Mouse (Mus musculus): ENCODE data around the gene Frmpd1.

Frmpd1 gene

DNA sequence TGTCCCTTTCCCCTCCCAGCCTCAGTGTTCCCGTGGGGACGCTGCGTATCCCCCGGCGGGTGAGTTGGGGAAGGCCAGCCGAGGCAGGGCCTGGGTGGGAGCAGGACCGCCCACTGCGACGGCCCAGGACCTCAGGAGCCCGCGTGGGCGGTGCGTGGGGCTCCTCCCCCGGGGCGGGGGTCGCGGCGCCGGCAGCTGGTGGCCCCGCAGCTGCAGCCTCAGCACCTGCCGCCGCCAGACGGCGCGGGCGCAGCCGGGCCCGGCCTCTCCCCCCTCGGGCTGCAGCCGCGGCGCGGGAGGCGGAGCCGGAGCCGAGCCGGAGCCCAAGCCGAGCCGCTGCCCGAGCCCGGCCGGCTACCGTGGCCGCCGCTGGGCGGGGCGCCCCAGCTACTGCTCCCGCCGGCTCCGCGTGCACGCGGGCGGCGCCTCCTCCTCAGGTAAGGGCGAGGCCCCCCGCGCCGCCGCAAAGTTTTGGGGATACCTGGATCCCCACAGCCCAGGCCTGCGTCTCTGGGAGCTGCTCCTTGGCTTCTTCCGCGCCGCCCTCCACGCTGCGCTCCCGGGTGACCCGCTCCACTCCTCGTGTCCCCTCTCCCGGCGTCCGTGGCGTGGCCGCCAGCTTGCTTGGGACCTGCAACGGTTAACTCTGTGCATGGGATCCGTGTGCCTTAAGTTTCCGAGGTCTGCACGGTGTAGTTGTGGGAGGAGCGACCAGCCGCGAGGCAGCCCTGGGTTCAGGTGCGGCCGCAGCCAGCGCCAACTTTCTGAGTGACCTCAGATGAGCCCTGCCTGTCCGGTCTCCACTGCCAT, at the start of gene Frmpd1:
Gene Frmpd1 (plus strand): TSS at position 355 of the 810 bp plus-strand sequence.
- peak; percentile 39 for DNase-seq (ENCODE audit: low spot score)

DNA sequence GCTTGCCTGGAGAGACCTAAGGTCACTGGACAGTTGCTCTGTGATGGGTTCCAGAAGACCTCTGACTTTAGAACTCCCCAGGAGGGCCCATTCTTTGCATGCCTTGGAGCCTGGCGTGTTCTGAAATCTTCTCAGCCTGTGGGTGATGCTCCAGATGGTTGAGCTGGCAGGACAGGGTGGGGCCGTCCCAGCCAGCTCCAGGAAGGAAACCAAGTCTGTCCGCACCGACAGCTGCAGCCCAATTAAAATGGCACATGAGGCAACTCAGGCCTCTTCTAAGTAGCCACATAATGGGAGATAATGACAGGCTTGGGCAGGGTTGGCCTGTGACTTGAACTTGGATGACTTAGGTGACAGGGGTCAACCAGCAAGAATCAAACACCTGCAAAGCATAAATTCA, 47.0 kb upstream of the Frmpd1 start:
- no peak for DNase-seq (ENCODE audit: low spot score)

DNA sequence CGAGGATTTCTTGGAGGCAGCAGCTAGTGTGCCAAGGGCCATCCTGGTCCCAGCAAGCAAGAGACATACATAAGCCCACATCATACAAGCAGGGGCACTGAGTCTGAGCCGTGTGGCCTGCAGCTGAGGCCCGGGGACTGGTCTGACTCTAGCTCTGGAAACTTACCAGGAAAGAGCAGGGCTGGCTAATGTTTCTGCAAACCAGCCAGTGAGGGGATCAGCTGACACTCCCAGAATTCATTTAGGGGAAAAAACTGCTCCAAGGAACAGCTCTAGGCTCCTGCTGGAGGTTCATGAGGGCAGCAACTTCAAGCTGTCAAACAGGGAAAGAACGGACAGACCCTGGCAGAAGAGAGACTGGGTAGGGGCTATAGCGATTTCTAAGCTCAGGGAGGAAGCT, 42.8 kb upstream of the Frmpd1 start:
- DNase-seq (ENCODE audit: low spot score): no peak

DNA sequence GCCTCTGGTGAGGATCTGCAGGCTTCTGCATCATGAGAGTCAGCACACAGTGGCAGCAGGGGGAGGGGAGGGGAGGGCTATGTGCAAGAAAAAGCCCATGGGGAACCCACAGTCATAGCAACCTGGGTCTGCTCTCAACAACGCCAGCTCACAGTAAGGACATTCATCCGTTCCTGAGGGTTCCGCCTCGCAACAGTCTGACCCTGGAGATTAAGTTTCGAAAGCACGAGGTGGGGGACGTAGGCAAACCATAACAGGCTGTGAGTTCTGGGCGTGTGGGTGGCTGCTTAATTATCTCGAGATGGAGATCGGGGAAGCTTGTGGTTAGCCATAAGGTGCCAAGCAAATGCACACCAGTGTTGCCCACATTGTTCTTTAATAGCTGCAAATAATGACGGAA, 42.3 kb upstream of the Frmpd1 start:
- DNase-seq (ENCODE audit: low spot score): peak; percentile 50

DNA sequence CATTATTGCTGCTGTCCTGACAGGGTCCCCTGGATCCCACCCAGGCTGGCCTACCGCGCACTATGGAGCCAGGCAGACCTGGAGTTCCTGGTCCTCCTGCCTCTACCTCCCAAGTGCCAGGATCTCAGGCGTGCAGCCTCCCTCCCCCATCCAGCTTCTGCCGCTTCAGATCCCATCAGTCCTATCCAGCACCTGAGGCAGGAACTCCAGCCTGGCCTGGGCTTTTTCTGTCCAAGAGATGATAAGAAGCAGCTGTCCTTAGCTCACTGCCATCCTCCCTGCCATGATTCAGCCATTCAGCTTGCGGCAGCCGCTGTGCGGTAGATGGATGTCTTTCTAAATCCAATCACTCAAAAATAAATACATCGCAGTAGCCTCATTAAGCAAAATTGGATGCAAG, 41.7 kb upstream of the Frmpd1 start:
- DNase-seq (ENCODE audit: low spot score): no peak

DNA sequence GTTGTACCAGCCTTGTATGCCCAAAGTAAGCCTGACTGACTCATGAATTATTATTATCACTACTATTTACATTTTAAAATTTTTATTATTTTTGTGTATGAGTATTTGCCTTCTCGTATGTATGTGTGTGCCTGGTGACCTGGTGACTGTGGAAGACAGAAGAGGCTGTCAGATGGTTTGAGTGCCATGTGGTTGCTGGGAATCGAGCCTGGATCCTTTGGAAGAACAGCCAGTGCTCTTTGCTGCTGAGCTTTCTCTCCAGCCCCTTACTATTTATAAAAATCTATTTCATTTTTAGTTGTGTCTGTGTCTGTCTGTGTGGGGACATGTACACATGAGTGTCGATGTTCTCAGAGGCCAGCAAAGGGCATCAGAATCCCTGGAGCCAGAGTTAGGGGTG, 28.2 kb upstream of the Frmpd1 start:
- peak; percentile 24 for DNase-seq (ENCODE audit: low spot score)

DNA sequence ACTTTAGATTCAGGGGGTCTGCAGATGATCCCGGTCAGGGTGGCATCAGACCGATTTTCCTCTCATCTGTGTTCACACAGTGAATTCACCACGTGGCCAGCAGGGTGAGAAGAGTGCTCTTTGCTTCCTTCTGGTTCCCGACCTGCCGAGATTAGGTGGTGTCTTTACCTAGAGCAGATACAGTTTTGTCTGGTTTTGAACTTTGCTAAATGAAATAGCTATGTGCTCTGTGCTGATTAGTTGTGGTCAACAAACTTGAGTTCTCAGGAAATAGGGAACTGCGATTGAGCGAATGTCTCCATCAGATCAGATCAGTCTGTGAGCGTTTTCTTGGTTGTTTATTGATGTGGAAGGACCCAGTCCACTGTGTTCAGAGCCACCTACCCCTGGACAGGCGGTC, 26.1 kb upstream of the Frmpd1 start:
- no peak for DNase-seq (ENCODE audit: low spot score)

DNA sequence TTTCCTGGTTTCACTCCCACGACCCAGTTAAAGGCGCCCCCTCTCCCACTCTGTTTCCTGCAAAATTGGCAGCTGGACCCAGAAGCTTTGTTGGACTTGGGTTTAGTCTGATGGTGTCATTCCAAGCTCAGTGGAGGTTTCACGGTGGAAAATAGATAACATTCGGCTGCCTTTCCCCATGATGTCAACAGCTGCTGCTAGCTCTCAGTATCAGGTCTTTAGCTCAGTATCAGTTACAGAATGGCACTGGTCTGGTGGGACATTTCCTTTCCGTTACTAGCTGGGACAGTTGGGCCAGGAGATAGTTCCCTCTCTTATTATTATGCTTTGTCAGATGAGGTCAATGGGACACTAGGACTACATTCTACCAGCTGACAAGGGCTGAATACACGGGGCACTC, 23.9 kb upstream of the Frmpd1 start:
- no peak for DNase-seq (ENCODE audit: low spot score)

DNA sequence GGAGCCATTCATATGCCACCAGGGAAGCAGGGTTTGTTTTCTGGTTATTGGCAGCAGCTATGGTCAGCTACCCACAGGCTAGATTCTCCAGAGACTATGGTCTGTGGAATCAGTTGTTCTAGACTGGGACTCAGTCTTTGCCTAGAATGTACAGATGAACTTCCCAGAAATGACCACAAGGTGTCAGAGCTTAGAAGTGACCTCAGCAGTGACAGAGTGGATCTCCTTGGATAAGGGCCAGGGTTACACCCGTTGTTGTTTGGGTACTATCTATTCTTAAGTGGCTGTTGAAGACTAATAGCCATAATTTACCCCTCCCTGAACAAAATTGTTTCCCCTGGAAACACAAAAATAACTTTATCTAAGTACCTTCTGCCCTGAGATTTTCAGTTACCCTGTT, 21.0 kb upstream of the Frmpd1 start:
- no peak for DNase-seq (ENCODE audit: low spot score)

DNA sequence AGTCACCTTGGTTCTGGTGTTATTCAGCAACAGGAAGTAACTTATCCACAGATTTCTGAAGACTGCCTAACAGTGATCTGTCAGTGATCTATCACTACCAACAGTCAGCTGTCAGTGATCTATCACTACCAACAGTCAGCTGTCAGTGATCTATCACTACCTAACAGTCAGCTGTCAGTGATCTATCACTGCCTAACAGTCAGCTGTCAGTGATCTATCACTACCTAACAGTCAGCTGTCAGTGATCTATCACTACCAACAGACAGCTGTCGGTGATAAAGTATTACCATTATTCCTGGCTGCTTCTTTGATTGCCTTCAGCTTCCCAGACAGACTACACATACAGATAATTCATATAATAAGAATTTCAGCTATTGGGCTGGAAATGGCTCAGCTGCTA, 19.2 kb upstream of the Frmpd1 start:
- DNase-seq (ENCODE audit: low spot score): no peak

DNA sequence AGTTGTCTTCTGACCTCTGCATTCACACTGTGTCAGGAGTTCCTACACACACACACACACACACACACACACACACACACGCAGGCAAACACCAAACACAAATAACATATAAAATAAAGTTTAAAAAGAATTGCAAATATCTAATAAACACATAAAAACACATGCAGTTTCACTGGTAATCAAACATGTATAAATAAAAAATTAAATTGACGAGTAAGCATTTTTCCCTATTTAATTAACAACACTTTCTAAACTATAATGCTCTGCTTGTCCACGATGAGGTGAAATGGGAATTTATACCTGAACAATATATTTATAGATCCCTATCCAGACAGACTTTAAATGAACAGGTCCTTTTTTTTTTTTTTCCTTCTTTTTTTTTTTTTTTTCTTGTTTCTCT, 18.7 kb upstream of the Frmpd1 start:
- no peak for DNase-seq (ENCODE audit: low spot score)

DNA sequence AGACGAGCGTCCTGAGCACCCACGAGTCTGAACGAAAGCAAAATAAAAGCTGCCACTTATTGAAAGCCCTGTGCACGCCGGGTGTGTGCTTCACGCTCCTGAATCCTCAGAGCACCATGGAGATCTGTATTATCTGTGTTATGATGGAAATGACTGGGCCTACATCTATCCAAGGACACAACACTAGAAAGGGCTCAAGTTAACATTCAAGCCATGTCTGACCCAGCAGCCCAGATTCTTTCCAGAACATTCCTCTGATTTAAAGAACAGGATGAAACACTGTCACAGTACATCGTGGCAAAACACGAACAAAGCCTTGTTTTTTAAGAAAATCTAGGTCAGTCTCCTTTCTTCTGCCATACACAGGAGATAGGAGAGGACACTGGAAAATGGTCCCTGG, 13.3 kb upstream of the Frmpd1 start:
- no peak for DNase-seq (ENCODE audit: low spot score)

DNA sequence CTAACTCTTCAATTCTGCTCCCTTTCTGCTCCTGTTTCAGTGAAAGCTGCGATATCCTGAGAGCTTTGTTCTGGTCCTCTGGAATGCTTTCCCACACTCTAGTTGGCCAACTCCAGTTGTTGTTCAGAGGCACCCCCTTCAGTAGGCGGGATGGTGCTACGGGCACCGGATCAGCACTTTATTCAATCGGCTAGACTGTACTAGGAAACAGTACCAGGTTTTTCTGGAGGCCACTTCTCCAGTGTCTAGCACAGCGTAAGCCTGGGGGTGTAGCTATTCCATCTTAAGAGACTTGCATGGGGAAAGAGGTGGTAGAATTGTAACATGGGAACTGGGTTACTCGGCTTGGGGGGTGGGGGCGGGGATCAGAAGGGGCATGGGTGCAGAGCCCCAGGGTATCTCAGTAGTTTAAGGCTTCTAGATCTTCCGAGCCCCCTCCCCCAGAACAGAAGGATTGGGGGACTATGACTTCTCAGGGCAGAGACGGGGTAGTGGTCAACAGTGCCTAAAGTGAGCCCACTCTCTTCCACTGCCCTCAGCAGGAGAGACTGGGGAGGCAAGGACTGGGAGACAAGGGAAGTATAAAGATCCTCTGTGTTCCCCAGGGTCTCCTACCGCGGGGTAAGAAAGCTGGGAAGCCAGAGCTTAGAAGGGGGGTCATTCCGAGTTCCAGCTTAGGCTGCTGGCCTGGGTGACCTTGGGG, 706 bp upstream of the Frmpd1 start:
- DNase-seq (ENCODE audit: low spot score): no peak

DNA sequence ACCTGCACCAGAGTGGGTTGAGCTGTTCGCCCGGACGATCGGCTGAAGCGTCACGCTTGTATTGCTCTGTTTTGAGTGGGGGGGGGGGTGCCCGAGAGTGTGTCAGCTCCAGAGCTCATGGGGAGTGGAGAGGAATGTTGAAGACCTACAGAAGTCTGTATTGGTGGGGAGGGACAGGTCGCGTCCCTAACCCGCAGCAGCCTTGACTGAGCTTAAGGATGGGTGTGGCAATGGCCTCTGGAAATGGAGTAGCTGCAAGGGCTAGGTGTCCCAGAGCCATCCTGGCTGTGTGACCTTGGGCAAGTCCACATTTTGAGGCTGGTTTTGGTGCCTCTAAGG, 625 bp downstream of the Frmpd1 start:
- no peak for DNase-seq (ENCODE audit: low spot score)

DNA sequence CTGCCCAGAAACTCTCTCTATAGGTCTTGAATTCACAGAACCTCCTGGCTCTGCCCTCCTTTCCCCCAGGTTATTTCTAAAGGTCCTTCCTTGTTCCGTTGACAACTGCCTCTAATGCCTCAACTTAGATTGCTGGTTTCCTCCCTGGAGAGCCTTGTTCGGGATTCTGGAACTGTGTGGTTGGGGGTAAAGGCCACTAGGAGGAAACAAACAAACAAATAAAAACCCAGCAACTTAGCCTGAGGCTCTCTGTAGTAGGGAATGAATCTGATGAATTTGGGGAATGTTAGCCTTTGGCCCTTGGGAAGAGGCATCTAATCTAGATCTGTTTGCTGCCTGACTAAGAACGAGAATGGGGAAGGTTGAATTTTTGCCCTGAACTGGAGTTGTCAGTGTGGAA, 13.6 kb downstream of the Frmpd1 start:
- DNase-seq (ENCODE audit: low spot score): no peak

DNA sequence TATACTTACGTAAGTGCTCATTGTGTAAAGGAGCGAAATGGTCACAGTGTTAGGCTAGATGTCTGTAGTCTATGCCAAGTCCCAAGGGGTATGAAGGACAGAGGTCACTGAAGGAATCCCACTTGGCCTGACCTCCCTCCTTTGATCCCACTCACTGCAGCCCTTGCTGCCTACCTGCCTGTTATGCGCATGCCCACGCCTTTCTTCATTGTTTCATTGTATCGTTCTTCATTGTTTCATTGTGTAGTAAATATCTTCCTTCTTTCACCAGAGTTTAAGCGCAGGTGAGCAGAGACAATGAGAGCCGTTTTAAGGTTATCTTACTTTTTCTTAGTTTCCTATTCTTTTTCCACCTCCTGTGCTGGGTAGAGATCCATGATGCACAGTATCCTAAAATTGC, 18.6 kb downstream of the Frmpd1 start:
- DNase-seq (ENCODE audit: low spot score): no peak

DNA sequence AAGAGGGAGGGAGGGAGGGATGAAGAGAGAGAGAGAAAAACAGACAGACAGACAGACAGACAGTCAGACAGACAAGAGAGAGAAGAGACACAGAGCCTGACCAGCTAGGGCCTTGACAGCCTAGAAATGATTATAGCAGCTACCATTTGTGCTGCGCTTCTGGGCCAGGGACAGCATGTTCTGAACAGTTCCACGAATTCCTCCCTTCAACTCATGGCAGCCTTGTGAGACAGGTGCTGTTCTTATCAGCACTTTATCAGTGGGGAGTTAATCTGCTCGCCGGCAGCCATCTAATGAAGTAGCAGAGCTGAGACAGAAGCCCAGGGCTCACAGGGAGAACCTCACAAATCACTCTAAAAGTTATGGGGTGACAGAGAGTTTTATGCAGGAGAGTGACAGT, 22.8 kb downstream of the Frmpd1 start:
- no peak for DNase-seq (ENCODE audit: low spot score)

DNA sequence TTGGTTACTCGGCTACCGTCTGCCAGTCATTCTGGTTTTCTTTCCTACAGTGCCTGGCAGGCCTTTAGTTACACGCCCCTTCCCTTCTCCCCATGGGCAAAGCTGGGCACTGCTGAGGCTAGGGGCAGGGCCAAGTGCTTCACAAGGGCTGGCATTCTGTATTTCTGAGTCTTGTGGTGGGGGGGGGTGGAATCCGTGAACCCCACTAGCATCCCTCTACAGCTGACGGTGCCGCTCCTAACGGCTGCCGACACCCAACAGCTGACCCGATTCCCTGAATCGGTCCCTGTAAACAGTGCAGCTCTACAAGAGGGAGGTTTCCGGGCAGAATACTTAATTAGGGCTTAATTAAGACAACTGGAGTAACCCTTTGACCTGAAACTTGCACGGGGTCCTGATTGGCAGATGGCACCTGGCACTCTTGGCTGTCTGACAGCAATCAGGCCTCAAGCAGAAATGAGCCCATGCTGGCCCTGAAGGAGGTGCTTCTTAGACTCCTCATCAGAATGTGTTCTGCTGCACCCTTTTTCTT, 24.2 kb downstream of the Frmpd1 start:
- DNase-seq (ENCODE audit: low spot score): peak; percentile 32

DNA sequence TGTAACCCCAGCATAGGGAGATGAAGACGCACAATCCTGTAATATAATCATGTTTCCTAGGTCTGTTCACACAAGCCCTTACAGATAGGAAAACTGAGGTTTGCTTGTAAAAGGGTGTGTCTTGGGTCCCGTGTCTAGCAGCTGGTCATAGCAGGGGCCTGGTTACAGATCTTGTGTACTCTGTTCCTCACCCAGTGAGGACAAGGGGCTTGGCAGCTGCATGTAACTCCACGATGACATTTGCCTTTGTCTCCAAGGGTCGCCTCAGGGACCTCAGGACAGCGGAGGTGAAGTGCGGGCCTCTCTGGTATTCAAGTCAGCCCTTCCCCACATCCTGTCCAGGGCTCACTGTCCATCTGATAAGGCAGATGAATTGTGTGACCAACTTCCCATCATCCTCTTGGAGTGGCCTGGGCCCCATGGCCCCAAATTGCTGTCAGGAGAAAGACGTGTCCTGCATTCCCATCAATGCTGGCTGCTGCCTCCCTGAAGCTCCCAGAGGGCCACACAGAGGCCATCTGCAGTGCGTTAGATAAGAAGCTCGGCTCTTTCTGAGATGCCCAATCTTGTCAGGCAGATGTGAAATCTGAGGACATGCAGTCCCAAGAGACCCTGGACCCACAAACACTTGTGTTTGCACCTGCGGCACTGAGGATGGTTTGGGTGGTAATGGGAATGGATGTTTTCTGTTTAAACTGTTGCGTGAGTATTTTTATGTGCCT, 27.8 kb downstream of the Frmpd1 start:
- no peak for DNase-seq (ENCODE audit: low spot score)

DNA sequence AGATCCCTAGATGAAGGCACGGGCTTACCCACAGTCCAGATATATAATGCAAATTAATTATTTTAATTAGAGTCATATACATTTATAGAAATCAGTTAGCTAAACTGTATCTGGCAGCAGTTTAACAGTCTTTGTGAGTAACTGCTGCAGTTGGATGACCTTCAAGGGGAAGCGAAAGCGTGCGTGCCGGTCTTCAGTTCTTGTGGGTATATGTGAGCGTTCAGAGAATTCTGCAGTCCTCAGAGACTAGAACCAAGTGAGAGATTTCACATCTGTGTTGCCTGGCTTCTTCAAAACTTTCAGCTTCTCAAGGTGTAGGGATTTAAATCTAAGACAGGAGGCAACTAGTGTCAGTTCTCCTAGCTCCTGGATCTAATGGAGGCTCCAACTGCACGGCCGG, 35.3 kb downstream of the Frmpd1 start:
- DNase-seq (ENCODE audit: low spot score): no peak

DNA sequence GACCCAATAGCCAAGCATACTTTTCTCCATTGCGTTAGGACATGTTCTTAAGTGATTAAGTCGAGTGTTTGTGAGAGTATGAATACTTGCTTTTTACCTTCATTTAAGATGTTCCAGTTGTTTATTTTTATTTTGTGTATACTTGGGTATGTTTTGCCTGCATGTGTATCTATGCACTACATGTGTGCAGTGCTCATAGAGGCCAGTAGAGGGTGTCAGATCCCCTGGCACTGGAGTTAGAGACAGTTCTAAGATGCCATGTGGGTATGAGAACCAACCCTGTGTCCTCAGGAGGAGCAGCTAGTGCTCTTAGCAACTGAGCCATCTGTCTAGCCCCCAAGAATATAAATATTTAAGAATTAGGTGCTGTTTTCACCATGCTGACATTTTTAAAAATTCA, 37.7 kb downstream of the Frmpd1 start:
- DNase-seq (ENCODE audit: low spot score): peak; percentile 9

DNA sequence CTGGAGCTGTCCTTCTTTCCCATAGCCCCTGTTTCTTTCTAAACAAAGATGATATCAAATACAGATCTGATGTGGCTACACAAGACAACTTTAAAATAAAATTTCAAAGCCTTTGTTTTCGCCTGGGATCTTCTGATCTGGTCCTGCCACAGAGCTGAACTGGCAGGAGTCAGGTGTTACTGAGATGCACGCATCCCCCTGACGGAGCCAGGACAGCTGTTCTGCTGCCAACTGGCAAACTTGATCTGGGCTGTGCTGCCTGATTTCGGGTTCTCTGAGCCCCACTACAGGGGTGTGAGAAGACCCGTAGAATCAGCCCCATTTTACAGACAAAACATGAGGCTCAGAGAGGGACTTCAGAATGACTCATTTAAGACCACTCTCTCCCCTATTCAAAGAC, 45.6 kb downstream of the Frmpd1 start:
- no peak for DNase-seq (ENCODE audit: low spot score)

DNA sequence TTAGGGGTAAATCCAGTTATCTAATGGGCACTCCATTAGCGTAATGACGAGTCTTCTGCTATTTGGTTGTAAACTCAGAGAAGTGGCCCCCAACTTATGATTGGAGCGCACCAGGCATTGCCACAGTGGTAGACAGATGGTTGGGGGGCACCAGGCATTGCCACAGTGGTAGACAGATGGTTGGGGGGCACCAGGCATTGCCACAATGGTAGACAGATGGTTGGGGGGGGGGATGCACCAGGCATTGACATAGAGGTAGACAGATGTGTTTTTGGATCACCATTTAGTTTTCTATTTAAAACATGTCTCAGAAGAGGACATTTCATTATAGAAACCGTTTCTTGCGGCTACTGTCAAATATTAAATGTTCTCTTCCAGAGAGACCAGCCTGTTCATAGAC, 53.6 kb downstream of the Frmpd1 start:
- DNase-seq (ENCODE audit: low spot score): peak; percentile 10

Measured in layer of hippocampus, adult 11-12 months (tissue).